In the genomic region with DNA sequence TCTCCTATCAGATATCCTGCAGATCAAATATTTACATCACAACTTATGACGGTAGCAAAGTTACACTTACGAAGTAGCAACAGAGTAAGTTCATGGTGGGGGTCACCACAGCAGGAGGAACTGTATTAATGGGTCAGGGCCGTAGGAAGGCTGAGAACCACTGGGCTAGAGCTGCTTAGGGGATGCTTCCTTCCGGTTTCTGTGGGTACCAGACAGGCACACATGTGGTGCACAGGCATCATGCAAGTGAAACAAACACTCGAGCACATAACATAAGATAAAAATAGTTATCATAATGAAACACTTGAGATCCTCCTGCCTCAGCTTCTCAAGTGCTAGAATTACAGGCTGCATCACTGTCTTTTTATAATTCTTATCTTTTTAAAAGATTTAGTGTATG, we compare ENCODE assay signal across 15 mouse cellular contexts.
"Had no signal": no experiment of that assay in that cellular context is flagged by ENCODE, and none has a peak within 500 bp of the region (broad histone marks: within the 10 kb centered on the region; RNA-seq: fewer than 3 reads in every experiment).

No protein-coding gene starts in this region.

- H3K27me3 ChIP-seq: midbrain, embryonic 12.5 days; neural tube, embryonic 13.5 days; neural tube, embryonic 15.5 days had no signal

- H3K36me3 ChIP-seq: midbrain, embryonic 10.5 days; midbrain, embryonic 12.5 days; neural tube, embryonic 13.5 days; neural tube, embryonic 15.5 days had no signal

- H3K9ac ChIP-seq: lung, embryonic 14.5 days; midbrain, embryonic 12.5 days; neural tube, embryonic 13.5 days; neural tube, embryonic 15.5 days had no signal

- DNase-seq: lung, adult 18-20 months; lung, embryonic 14.5 days; lung, postnatal 10 days; lung, postnatal 4 days; midbrain, embryonic 14.5 days; right cerebral cortex, postnatal 14 days; thymus, adult 18-20 months; thymus, postnatal 14 days; thymus, postnatal 36 days had no signal

- ATAC-seq: midbrain, embryonic 16.5 days had no signal

- H3K4me3 ChIP-seq: midbrain, embryonic 10.5 days; midbrain, embryonic 12.5 days; myocyte; neural tube, embryonic 13.5 days; neural tube, embryonic 15.5 days had no signal

- H3K27ac ChIP-seq: midbrain, embryonic 10.5 days; midbrain, embryonic 12.5 days; neural tube, embryonic 13.5 days; neural tube, embryonic 15.5 days had no signal
